Mouse (Mus musculus) MEL-GATA-1-ER (cell line): ENCODE results near the gene Rhno1.
"Not testable (repeated sequence)": the region's sequence is repeated elsewhere in the genome, so short reads cannot be mapped to it uniquely, and the experiment has no call there.

ENCODE experiments used
- DNase-seq: peaks from one replicate; pipeline ENCODE4 v3.0.0-alpha.2; 2012; ENCODE audit warnings: low read depth; ENCODE audit errors: extremely low read depth

Gene Rhno1

GRCm38 (mm10) chr6:128362381-128363006, at the start of gene Rhno1, which contains the start of gene Foxm1:
Gene Rhno1, minus strand, starts transcription at chr6:128362911.
Gene Foxm1, plus strand, starts transcription at chr6:128362967.
- DNase-seq, result no peak

DNA sequence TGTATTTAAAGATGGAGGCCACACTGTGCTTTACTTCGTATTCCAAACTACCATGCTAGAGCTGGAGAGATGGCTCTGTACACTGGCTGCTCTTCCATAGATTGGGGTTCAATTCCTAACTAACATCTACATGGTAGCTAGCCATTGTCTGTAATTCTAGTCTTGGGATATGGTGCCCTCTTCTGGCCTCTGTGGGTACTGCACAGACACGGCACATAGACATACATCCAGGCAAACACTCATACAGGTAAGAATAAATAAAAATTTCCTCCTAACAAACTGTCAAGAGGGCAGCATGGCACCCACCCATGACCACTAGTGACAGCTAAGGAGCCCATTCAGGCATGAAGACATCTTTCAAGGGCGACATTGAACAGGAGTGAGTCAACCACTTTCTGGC, 48.4 kb upstream of the Rhno1 start:
- peak; percentile 33 for DNase-seq

DNA sequence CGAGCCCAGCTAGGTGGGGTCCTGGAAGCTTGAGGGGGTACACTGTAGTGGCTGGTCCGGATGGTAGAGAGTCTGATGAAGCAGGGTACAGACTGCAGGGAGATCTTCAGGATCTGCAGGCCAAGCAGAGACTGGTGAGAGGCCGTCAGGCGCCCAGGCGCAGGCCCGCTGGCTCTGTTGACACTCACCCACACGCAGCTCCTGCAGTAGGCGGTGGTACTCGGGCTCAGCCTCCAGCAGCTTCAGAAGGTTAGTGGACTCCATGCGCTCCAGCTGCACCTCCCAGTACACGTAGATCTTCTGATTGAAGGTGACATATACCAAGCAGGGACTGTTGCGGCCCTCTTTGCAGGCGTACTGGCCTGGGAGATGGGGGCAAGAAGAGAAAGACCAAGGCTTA, 47.6 kb upstream of the Rhno1 start:
- no peak for DNase-seq

DNA sequence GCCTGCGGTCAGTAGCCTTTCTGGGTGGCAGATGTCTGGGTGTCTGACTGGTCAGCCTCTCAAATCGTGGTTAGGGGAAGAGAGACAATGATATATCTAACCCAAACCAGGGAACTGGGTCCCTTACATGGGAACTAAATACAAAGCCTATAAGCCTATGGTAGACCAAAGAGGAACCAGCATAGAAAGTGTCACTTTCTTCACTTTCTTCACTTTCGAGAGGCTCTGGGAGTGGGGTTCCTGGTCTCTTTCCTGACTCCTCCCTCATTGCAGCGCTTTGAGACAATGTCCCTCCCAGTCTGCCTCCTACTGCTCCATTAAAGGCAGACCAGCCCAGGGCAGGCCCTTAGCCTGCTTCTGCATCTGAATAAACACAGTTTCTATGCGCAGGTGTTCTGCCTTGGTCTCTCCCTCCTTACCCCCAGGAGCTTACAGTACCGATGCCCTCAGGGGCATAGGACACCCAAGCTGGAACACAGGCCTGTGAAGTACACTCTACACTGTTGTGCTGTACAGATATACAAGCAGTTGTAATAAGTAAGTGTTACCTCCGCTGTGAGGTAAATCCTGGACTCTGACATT, 45.9 kb upstream of the Rhno1 start:
- no peak for DNase-seq

DNA sequence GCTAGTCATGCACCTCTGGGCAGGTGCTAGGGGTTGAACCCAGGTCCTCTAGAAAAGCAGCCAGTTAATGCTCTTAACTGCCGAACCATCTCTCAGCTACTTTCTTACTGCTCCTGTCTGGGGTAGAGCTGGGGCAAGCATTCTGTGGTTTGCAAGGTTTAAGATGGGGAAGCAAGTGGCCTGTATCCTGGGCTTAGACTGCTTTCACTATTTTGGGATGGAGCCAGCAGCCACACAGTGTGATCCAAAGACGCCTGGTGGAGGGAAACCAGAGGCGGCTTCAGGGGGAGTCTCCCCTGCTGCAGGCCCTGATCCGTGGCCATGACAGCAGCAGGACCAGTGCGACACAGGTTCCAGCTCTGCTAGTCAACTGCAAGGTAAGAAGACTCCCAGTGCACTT, 42.0 kb upstream of the Rhno1 start:
- no peak for DNase-seq

DNA sequence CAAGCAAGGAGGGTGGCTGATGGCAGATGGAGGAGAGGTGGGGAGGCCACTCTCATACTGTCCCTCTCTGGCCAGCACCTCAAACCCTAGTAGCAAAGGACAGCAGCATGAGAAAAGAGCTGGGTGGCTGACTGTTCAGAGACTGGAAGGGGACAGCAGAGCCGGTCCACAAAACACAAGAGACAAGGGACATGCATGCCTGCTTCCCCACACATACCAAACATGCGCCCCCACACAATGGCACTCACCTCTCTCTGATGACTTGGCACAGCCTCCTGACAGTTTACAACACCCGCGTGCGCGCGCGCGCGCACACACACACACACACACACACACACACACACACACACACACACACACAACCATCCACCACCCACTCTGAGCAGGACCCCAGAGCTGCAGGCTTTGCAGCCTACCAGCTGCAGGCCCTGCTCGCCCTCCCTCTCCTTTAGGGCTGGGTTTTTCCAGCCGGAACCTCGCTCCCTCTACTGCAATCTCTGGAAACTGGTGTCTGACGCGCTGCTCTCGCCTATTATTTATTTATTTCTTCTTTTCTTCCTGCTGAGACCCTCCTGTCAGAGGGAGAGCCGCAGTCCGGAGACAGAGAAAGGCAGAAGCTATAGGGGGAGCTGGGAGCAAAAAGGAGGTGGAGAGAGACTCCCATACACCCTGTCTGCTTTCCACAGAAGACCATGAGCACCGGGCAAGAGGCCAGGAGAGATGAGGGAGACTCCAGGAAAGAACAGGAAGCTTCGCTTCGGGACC, 36.9 kb upstream of the Rhno1 start:
- DNase-seq, result no peak

DNA sequence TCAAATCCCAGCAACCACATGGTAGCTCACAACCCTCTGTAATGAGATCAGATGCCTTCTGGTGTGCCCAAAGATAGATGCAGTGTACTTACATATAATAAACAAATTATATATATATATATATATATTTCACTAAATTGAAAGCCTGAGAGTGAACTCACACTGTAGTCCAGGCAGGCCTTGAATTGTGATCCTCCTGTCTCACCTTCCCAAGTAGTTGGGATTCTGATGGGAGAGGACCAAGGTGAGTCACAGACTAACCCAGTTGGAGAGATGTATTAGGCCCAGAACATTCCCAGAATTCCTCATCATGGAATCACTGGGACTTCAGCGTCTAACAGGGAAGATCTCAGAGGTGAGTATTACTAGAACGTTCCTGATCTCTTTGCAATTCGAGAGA, 36.3 kb upstream of the Rhno1 start, which contains the start of gene Nrip2:
TSS of gene Nrip2 (plus strand) at position 301 of the 400 bp plus-strand sequence.
- no peak for DNase-seq

GRCm38 (mm10) chr6:128397574-128398261, 35.0 kb upstream of the Rhno1 start:
- DNase-seq, result no peak

- DNase-seq, result no peak
Observed at GRCm38 (mm10) chr6:128390683-128391082, 28.0 kb upstream of the Rhno1 start.

GRCm38 (mm10) chr6:128389185-128389584, 26.5 kb upstream of the Rhno1 start:
- DNase-seq, result no peak

GRCm38 (mm10) chr6:128385026-128385425, 22.3 kb upstream of the Rhno1 start:
- DNase-seq, result no peak

DNA sequence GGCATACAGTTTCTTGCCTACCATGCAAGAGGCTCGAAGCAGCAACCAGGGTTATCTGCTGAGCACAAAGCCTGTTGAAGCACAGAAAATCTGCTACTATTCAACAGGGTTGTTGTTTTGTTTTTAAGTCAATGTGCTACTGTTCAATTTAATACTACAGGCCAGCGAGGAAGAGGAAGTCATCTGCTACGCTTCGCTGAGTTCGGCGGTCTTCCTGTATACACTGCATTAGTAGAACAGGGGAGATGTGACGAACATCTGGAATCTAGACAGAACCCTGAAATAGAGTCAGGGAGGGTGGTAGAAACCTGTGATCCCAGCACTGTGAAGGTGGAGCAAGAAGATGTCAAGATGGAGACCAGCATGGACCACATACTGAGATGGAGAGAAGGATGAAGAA, 21.0 kb upstream of the Rhno1 start:
- DNase-seq, result no peak

GRCm38 (mm10) chr6:128381254-128381653, 18.5 kb upstream of the Rhno1 start:
- no peak for DNase-seq

DNA sequence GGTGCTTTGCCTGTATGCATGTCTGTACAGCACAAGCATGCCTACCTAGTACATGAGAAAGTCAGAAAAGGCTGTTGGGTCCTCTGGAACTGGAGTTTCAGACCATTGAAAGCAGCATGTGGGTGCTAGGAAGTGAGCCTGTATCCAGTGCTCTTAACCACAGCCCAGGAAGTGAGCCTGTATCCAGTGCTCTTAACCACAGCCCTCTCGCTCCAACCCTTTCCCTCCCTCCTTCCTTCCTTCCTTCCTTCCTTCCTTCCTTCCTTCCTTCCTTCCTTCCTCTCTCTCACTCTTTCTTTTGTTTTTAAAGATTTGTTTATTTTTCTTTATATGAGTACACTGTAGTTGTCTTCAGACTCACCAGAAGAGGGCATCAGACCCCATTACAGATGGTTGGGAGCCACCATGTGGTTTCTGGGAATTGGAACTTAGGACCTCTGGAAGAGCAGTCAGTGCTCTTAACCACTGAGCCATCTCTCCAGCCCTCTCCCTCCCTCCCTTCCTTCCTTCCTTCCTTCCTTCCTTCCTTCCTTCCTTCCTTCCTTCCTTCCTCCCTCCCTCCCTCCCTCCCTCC, 18.0 kb upstream of the Rhno1 start:
- not testable (repeated sequence) for DNase-seq

DNA sequence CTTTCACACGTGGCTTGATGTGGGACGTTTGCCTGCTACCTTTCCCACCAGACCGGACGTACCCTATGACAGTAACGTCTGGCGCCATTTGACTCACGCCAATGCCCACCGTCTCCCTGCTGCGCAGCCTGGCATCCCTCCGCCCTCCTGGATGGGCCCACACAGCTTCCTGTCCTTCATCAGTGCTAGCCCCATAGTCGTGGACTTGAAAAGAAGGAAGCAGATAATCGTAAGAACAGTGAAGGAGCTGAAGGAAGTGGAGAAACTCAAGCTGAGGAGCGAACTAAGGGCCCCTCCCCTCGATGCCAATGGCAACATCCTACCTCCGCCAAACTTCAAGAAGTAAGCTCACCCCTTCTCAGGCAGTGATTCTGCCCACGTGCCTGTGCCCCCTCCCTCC, 16.9 kb upstream of the Rhno1 start:
- DNase-seq, result no peak

GRCm38 (mm10) chr6:128376371-128377085, 13.8 kb upstream of the Rhno1 start:
- no peak for DNase-seq

- DNase-seq, result no peak
Observed at GRCm38 (mm10) chr6:128375192-128375591, 12.5 kb upstream of the Rhno1 start, which contains the start of the genes Tex52 and Gm44596. Gene Tex52, plus strand, starts transcription at chr6:128375456. Gene Gm44596, plus strand, starts transcription at chr6:128375503.

- no peak for DNase-seq
Observed at GRCm38 (mm10) chr6:128370040-128370439, 7.3 kb upstream of the Rhno1 start.

DNA sequence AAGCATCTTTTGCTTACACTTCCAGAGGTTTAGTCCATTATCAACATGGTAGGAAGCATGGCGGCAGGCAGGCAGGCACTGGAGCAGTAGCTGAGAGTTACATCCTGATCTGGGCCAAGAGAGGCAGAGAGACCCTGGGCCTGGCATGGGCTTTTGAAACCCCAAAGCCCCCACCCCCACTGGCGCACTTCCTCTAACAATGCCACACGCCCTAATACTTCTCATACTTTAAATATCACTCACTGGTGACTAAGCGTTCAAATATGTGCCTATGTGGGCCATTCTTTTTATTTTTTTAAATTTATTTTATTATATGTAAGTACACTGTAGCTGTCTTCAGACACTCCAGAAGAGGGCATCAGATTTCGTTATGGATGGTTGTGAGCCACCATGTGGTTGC, 3.8 kb upstream of the Rhno1 start:
- no peak for DNase-seq

DNA sequence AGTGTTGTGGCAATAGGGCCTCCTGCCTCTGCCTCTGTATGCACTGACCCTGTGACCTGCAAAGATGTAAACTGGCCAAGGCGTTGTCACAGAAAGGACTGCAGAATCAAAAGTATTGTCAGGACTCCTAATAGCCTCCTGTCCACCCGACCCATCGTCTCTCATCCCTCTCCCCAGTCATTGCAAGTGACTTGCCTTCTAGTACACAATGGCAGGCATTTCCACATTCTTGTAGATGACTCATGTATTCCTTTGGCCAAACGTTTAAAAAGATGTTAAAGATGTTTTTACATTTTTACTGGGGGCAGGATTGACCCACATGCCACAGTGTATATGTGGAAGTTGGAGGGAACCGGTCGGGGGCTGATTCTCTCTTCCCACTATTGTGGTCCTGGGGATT, 2.0 kb upstream of the Rhno1 start:
- no peak for DNase-seq
